8 mouse cellular contexts compared by ENCODE assay signal in the genomic region with DNA sequence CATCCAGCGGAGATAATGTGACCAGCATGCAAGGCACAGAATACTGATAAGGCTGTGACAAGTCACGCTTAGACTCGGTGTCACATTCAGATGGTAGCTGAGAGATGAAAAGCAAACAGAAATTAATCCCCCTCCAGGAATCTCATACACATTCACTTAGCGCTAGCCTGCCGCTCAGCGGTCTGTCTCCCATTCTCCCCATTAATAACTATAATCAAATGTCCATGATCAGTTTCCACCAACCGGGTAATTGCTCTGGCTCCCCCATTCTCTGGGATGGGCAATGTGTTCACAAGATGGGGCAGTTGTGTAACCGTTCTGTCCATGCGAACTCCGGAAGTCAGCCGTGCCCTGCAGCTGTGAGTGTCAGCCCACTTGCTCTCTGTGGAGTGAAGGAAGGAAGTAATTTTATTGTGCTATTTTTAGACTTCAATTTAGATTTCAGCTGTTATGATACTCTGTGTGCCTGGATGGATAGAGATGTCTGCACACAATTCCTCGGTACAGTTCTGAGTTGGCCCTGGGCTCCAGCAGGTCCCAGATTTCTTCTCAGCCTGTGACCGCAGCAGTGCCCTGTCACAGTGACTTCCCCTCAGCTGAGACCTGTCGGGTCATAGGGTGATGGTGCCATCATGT.
DNase-seq lines count a peak whose midpoint lies in the region; ATAC-seq and TF ChIP-seq lines count a peak whose summit lies in the region.

No protein-coding gene starts in this region.

- no peaks in the 10 kb centered on the region for H3K27me3 ChIP-seq in hindbrain, embryonic 11.5 days (ENCODE audit: control insufficient read depth, insufficient read depth, low read length)
- H3K27me3 ChIP-seq in hindbrain, embryonic 10.5 days (ENCODE audit: insufficient read depth, poor library complexity, severe bottlenecking) = 0 out of 2 replicates have a peak, but pooled peaks cover 1% of the 10 kb centered on the region
- H3K27me3 ChIP-seq in forebrain, embryonic 16.5 days (replicated peaks; ENCODE audit: control insufficient read depth, insufficient read depth, low read length) = no peaks in the 10 kb centered on the region
- H3K27me3 ChIP-seq in hindbrain, embryonic 16.5 days (replicated peaks; ENCODE audit: control insufficient read depth, insufficient read depth, low read length) = no peaks in the 10 kb centered on the region
- H3K27me3 ChIP-seq in lung, embryonic 14.5 days (ENCODE audit: insufficient read depth, low read length) = no peaks in the 10 kb centered on the region

- no peak for ATAC-seq in hindbrain, embryonic 11.5 days (ENCODE audit: low FRiP score)
- ATAC-seq in forebrain, embryonic 16.5 days = peak; percentile 71
- peak; percentile 62 for ATAC-seq in hindbrain, embryonic 16.5 days
- peak; percentile 53; the same call in 1 of the 2 replicates for ATAC-seq in lung, embryonic 14.5 days (ENCODE audit: insufficient read depth)

- H3K9ac ChIP-seq in hindbrain, embryonic 11.5 days (ENCODE audit: low read depth, low read length) = no peak overlapping the region
- H3K9ac ChIP-seq in forebrain, embryonic 16.5 days (replicated peaks; ENCODE audit: low read depth, low read length) = no peak overlapping the region
- H3K9ac ChIP-seq in hindbrain, embryonic 16.5 days (ENCODE audit: low read depth, low read length) = no peak overlapping the region
- H3K9ac ChIP-seq in lung, embryonic 14.5 days = no peak overlapping the region

- H3K4me1 ChIP-seq in hindbrain, embryonic 11.5 days (replicated peaks; ENCODE audit: control insufficient read depth, insufficient read depth, low read length) = peaks cover 2% of the 10 kb centered on the region; the same call in 1 of the 2 replicates
- H3K4me1 ChIP-seq in hindbrain, embryonic 10.5 days (replicated peaks) = peaks cover 46% of the 10 kb centered on the region
- peaks cover 21% of the 10 kb centered on the region for H3K4me1 ChIP-seq in forebrain, embryonic 16.5 days (replicated peaks; ENCODE audit: control insufficient read depth, insufficient read depth, low read length)
- H3K4me1 ChIP-seq in hindbrain, embryonic 16.5 days (ENCODE audit: control insufficient read depth, insufficient read depth, low read depth, low read length) = peaks cover 29% of the 10 kb centered on the region
- H3K4me1 ChIP-seq in lung, embryonic 14.5 days (ENCODE audit: insufficient read depth) = peaks cover 33% of the 10 kb centered on the region
- H3K4me1 ChIP-seq in olfactory bulb, adult 2 months (ENCODE audit: control insufficient read depth, insufficient read depth, low read length) = peaks cover 22% of the 10 kb centered on the region

- no peak for DNase-seq in hindbrain, embryonic 11.5 days (ENCODE audit: low spot score)
- DNase-seq in hindbrain, embryonic 10.5 days (ENCODE audit: low spot score) = no peak
- peak; percentile 79 for DNase-seq in lung, embryonic 14.5 days
- no peak for DNase-seq in T-cell, adult 2 months (ENCODE audit: low spot score)
- no peak for DNase-seq in left cerebral cortex, adult 11 months (ENCODE audit: low spot score)

- no peak for TF ChIP-seq CTCF in lung, embryonic 14.5 days (IDR thresholded peaks at IDR 0.05; ENCODE audit: low read depth)
- TF ChIP-seq CTCF in olfactory bulb, adult 2 months (IDR thresholded peaks at IDR 0.05; ENCODE audit: insufficient read depth, low read depth, low read length) = no peak

- no peaks in the 10 kb centered on the region for H3K36me3 ChIP-seq in hindbrain, embryonic 11.5 days (ENCODE audit: control insufficient read depth, insufficient read depth, low read length)
- no peaks in the 10 kb centered on the region for H3K36me3 ChIP-seq in hindbrain, embryonic 10.5 days
- H3K36me3 ChIP-seq in forebrain, embryonic 16.5 days (ENCODE audit: control insufficient read depth, insufficient read depth) = no peaks in the 10 kb centered on the region
- no peaks in the 10 kb centered on the region for H3K36me3 ChIP-seq in hindbrain, embryonic 16.5 days (ENCODE audit: control insufficient read depth, insufficient read depth, low read length)
- H3K36me3 ChIP-seq in lung, embryonic 14.5 days (ENCODE audit: insufficient read depth) = no peaks in the 10 kb centered on the region

- H3K9me3 ChIP-seq in hindbrain, embryonic 11.5 days (ENCODE audit: control insufficient read depth, low read length) = no peaks in the 10 kb centered on the region
- no peaks in the 10 kb centered on the region for H3K9me3 ChIP-seq in hindbrain, embryonic 10.5 days
- H3K9me3 ChIP-seq in forebrain, embryonic 16.5 days (ENCODE audit: control insufficient read depth, low read length) = no peaks in the 10 kb centered on the region
- no peaks in the 10 kb centered on the region for H3K9me3 ChIP-seq in hindbrain, embryonic 16.5 days (ENCODE audit: control insufficient read depth, low read length)
- no peaks in the 10 kb centered on the region for H3K9me3 ChIP-seq in lung, embryonic 14.5 days (ENCODE audit: low read depth, low read length)

- H3K4me2 ChIP-seq in hindbrain, embryonic 11.5 days (replicated peaks; ENCODE audit: low read depth, low read length) = no peak overlapping the region
- peak overlapping the region; percentile 31 for H3K4me2 ChIP-seq in forebrain, embryonic 16.5 days (ENCODE audit: low read length)
- peak overlapping the region; percentile 1; the same call in 1 of the 2 replicates for H3K4me2 ChIP-seq in hindbrain, embryonic 16.5 days (ENCODE audit: low read length)
- peak overlapping the region; percentile 5; the same call in 1 of the 2 replicates for H3K4me2 ChIP-seq in lung, embryonic 14.5 days

- H3K4me3 ChIP-seq in hindbrain, embryonic 11.5 days (ENCODE audit: low read depth, low read length) = no peak overlapping the region
- H3K4me3 ChIP-seq in hindbrain, embryonic 10.5 days = no peak overlapping the region
- no peak overlapping the region for H3K4me3 ChIP-seq in forebrain, embryonic 16.5 days (replicated peaks; ENCODE audit: low read length)
- no peak overlapping the region for H3K4me3 ChIP-seq in hindbrain, embryonic 16.5 days (ENCODE audit: low read length)
- H3K4me3 ChIP-seq in lung, embryonic 14.5 days (ENCODE audit: low read depth, low read length) = no peak overlapping the region
- no peak overlapping the region for H3K4me3 ChIP-seq in olfactory bulb, adult 2 months (ENCODE audit: insufficient read depth, low read depth, low read length)

- TF ChIP-seq POLR2A in olfactory bulb, adult 2 months (IDR thresholded peaks at IDR 0.05; ENCODE audit: insufficient read depth, low read depth, low read length) = no peak

- H3K27ac ChIP-seq in hindbrain, embryonic 11.5 days (ENCODE audit: low read depth, low read length) = peak overlapping the region; percentile 17; the same call in 1 of the 2 replicates
- H3K27ac ChIP-seq in hindbrain, embryonic 10.5 days = no peak overlapping the region; the same call in 1 of the 2 replicates
- peak overlapping the region; percentile 78 for H3K27ac ChIP-seq in forebrain, embryonic 16.5 days (ENCODE audit: low read length)
- peak overlapping the region; percentile 70 for H3K27ac ChIP-seq in hindbrain, embryonic 16.5 days (ENCODE audit: low read depth, low read length)
- peak overlapping the region; percentile 14; the same call in 1 of the 2 replicates for H3K27ac ChIP-seq in lung, embryonic 14.5 days (ENCODE audit: low read depth)
- H3K27ac ChIP-seq in olfactory bulb, adult 2 months (ENCODE audit: insufficient read depth, low read depth, low read length) = peak overlapping the region; percentile 0; the same call in 1 of the 2 replicates

- WGBS in hindbrain, embryonic 11.5 days = 70% methylated on average over 14 of the region's 14 CpGs
- WGBS in hindbrain, embryonic 10.5 days = 78% methylated on average over 14 of the region's 14 CpGs
- WGBS in forebrain, embryonic 16.5 days = 45% methylated on average over 14 of the region's 14 CpGs
- 38% methylated on average over 14 of the region's 14 CpGs for WGBS in hindbrain, embryonic 16.5 days
- 26% methylated on average over 14 of the region's 14 CpGs for WGBS in lung, embryonic 14.5 days
- WGBS in olfactory bulb, adult 2 months = 43% methylated on average over 14 of the region's 14 CpGs
